Mouse (Mus musculus): ENCODE results near the gene Pum1. TPM values are rescaled to one million over a fixed set of nuclear protein-coding genes. Genes with fewer than 3 reads are reported as not detected.

Pum1 gene
- polyA plus RNA-seq, 1 experiment from 2014 or later = 70.4 TPM

- 77% methylated on average over 3 of the region's 3 CpGs for WGBS
- Histone ChIP-seq H3K9me3 (ENCODE audit: control insufficient read depth, low read length) (no peaks in the 10 kb centered on the region), H3K27ac (replicated peaks; ENCODE audit: low read depth, low read length) (no peak overlapping the region), H3K27me3 (replicated peaks; ENCODE audit: control insufficient read depth, insufficient read depth, low read length) (no peaks in the 10 kb centered on the region), H3K36me3 (ENCODE audit: control insufficient read depth, insufficient read depth, low read length) (peaks cover 58% of the 10 kb centered on the region), H3K4me2 (ENCODE audit: low read depth, low read length) (no peak overlapping the region), H3K4me3 (ENCODE audit: low read depth, low read length) (no peak overlapping the region), H3K4me1 (ENCODE audit: control insufficient read depth, insufficient read depth, low read length) (peaks cover 17% of the 10 kb centered on the region), H3K9ac (ENCODE audit: low read depth, low read length) (no peak overlapping the region)
- ATAC-seq (ENCODE audit: low read depth) = no peak
- no peak for DNase-seq (ENCODE audit: low spot score)
These were observed 63.0 kb downstream of the Pum1 start for GRCm38 (mm10) chr4:130726118-130726517.

GRCm38 (mm10) chr4:130735957-130736356 lies 72.8 kb downstream of the Pum1 start:
- WGBS = 67% methylated on average over 4 of the region's 4 CpGs
- no peak for ATAC-seq (ENCODE audit: low read depth)
- no peak overlapping the region for H3K9ac ChIP-seq (ENCODE audit: low read depth, low read length)

GRCm38 (mm10) chr4:130738527-130738926 lies 75.4 kb downstream of the Pum1 start:
- DNase-seq (ENCODE audit: low spot score) (peak; percentile 74), ATAC-seq (ENCODE audit: low read depth) (peak; percentile 66; the same call in 1 of the 2 replicates)
- H3K4me3 ChIP-seq (ENCODE audit: low read depth, low read length) = no peak overlapping the region
- no peaks in the 10 kb centered on the region for H3K4me1 ChIP-seq (ENCODE audit: control insufficient read depth, insufficient read depth, low read length)
- H3K27ac ChIP-seq (replicated peaks; ENCODE audit: low read depth, low read length) = no peak overlapping the region
- peaks cover 34% of the 10 kb centered on the region for H3K36me3 ChIP-seq (ENCODE audit: control insufficient read depth, insufficient read depth, low read length)
- H3K9me3 ChIP-seq (ENCODE audit: control insufficient read depth, low read length) = no peaks in the 10 kb centered on the region
- no peak overlapping the region for H3K9ac ChIP-seq (ENCODE audit: low read depth, low read length)
- H3K4me2 ChIP-seq (ENCODE audit: low read depth, low read length) = no peak overlapping the region
- 52% methylated on average over 2 of the region's 2 CpGs for WGBS
- no peaks in the 10 kb centered on the region for H3K27me3 ChIP-seq (replicated peaks; ENCODE audit: control insufficient read depth, insufficient read depth, low read length)

More at GRCm38 (mm10) chr4:130735957-130736356, 72.8 kb downstream of the Pum1 start:
- H3K9me3 ChIP-seq (ENCODE audit: control insufficient read depth, low read length) = no peaks in the 10 kb centered on the region
- H3K36me3 ChIP-seq (ENCODE audit: control insufficient read depth, insufficient read depth, low read length) = peaks cover 21% of the 10 kb centered on the region
- no peak overlapping the region for H3K27ac ChIP-seq (replicated peaks; ENCODE audit: low read depth, low read length)
- 0 out of 2 replicates have a peak, but pooled peaks cover 4% of the 10 kb centered on the region for H3K4me1 ChIP-seq (ENCODE audit: control insufficient read depth, insufficient read depth, low read length)
- no peak overlapping the region for H3K4me3 ChIP-seq (ENCODE audit: low read depth, low read length)
- no peak for DNase-seq (ENCODE audit: low spot score)
- no peaks in the 10 kb centered on the region for H3K27me3 ChIP-seq (replicated peaks; ENCODE audit: control insufficient read depth, insufficient read depth, low read length)
- H3K4me2 ChIP-seq (ENCODE audit: low read depth, low read length) = no peak overlapping the region

GRCm38 (mm10) chr4:130744058-130744457 lies 80.9 kb downstream of the Pum1 start:
- ATAC-seq (ENCODE audit: low read depth) (no peak), DNase-seq (ENCODE audit: low spot score) (no peak)
- no peak overlapping the region for H3K9ac ChIP-seq (ENCODE audit: low read depth, low read length)
- 73% methylated on average over 4 of the region's 4 CpGs for WGBS
- H3K4me2 ChIP-seq (ENCODE audit: low read depth, low read length) = no peak overlapping the region
- no peak overlapping the region for H3K27ac ChIP-seq (replicated peaks; ENCODE audit: low read depth, low read length)
- no peaks in the 10 kb centered on the region for H3K27me3 ChIP-seq (replicated peaks; ENCODE audit: control insufficient read depth, insufficient read depth, low read length)
- no peak overlapping the region for H3K4me3 ChIP-seq (ENCODE audit: low read depth, low read length)
- no peaks in the 10 kb centered on the region for H3K4me1 ChIP-seq (ENCODE audit: control insufficient read depth, insufficient read depth, low read length)
- peaks cover 85% of the 10 kb centered on the region for H3K36me3 ChIP-seq (ENCODE audit: control insufficient read depth, insufficient read depth, low read length)
- no peaks in the 10 kb centered on the region for H3K9me3 ChIP-seq (ENCODE audit: control insufficient read depth, low read length)

GRCm38 (mm10) chr4:130745561-130746306 lies 82.6 kb downstream of the Pum1 start:
- no peak overlapping the region for H3K4me2 ChIP-seq (ENCODE audit: low read depth, low read length)
- H3K27me3 ChIP-seq (replicated peaks; ENCODE audit: control insufficient read depth, insufficient read depth, low read length) = no peaks in the 10 kb centered on the region
- H3K27ac ChIP-seq (replicated peaks; ENCODE audit: low read depth, low read length) = no peak overlapping the region
- peak; percentile 27 for DNase-seq (ENCODE audit: low spot score)
- H3K9me3 ChIP-seq (ENCODE audit: control insufficient read depth, low read length) = no peaks in the 10 kb centered on the region
- WGBS = 63% methylated on average over 5 of the region's 5 CpGs
- no peaks in the 10 kb centered on the region for H3K4me1 ChIP-seq (ENCODE audit: control insufficient read depth, insufficient read depth, low read length)
- no peak overlapping the region for H3K4me3 ChIP-seq (ENCODE audit: low read depth, low read length)
- peaks cover 95% of the 10 kb centered on the region for H3K36me3 ChIP-seq (ENCODE audit: control insufficient read depth, insufficient read depth, low read length)
- peak; percentile 44; the same call in 1 of the 2 replicates for ATAC-seq (ENCODE audit: low read depth)
- H3K9ac ChIP-seq (ENCODE audit: low read depth, low read length) = no peak overlapping the region

DNA sequence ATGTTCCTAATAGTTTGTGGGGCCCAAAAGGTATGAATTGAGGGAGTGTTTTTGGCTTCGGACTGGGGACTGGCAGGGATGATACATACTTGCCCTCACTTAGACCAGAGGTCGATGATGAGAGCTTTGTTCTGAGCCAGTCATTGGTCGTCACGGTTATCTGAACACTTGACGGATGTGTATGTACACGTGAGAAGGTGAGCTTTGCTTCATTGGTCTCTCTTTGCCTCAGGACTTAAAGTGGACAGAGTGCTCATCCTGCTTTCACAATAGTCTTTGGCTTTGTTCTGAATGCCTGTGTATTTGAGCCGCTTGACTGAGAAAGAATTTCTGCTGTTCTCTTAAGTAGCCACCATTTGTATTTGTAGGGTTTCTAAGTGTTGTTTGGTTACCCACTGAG lies 86.4 kb downstream of the Pum1 start:
- Histone ChIP-seq H3K4me3 (ENCODE audit: low read depth, low read length) (no peak overlapping the region), H3K4me1 (ENCODE audit: control insufficient read depth, insufficient read depth, low read length) (no peaks in the 10 kb centered on the region), H3K36me3 (ENCODE audit: control insufficient read depth, insufficient read depth, low read length) (peaks cover 97% of the 10 kb centered on the region), H3K27me3 (replicated peaks; ENCODE audit: control insufficient read depth, insufficient read depth, low read length) (no peaks in the 10 kb centered on the region), H3K27ac (replicated peaks; ENCODE audit: low read depth, low read length) (no peak overlapping the region), H3K4me2 (ENCODE audit: low read depth, low read length) (no peak overlapping the region), H3K9ac (ENCODE audit: low read depth, low read length) (no peak overlapping the region), H3K9me3 (ENCODE audit: control insufficient read depth, low read length) (no peaks in the 10 kb centered on the region)
- 88% methylated on average over 7 of the region's 7 CpGs for WGBS
- DNase-seq (ENCODE audit: low spot score) = no peak
- ATAC-seq (ENCODE audit: low read depth) = no peak

- Histone ChIP-seq H3K27me3 (replicated peaks; ENCODE audit: control insufficient read depth, insufficient read depth, low read length) (no peaks in the 10 kb centered on the region), H3K27ac (replicated peaks; ENCODE audit: low read depth, low read length) (no peak overlapping the region), H3K4me3 (ENCODE audit: low read depth, low read length) (no peak overlapping the region), H3K9ac (ENCODE audit: low read depth, low read length) (no peak overlapping the region), H3K36me3 (ENCODE audit: control insufficient read depth, insufficient read depth, low read length) (peaks cover 95% of the 10 kb centered on the region), H3K4me1 (ENCODE audit: control insufficient read depth, insufficient read depth, low read length) (no peaks in the 10 kb centered on the region), H3K9me3 (ENCODE audit: control insufficient read depth, low read length) (no peaks in the 10 kb centered on the region), H3K4me2 (ENCODE audit: low read depth, low read length) (no peak overlapping the region)
- no peak for ATAC-seq (ENCODE audit: low read depth)
- WGBS = 93% methylated on average over 2 of the region's 2 CpGs
- no peak for DNase-seq (ENCODE audit: low spot score)
These were observed 88.8 kb downstream of the Pum1 start for GRCm38 (mm10) chr4:130751966-130752365.

GRCm38 (mm10) chr4:130752591-130752990 lies 89.5 kb downstream of the Pum1 start:
- Histone ChIP-seq H3K4me2 (ENCODE audit: low read depth, low read length) (no peak overlapping the region), H3K9me3 (ENCODE audit: control insufficient read depth, low read length) (no peaks in the 10 kb centered on the region), H3K27me3 (replicated peaks; ENCODE audit: control insufficient read depth, insufficient read depth, low read length) (no peaks in the 10 kb centered on the region), H3K4me1 (ENCODE audit: control insufficient read depth, insufficient read depth, low read length) (no peaks in the 10 kb centered on the region), H3K4me3 (ENCODE audit: low read depth, low read length) (no peak overlapping the region), H3K9ac (ENCODE audit: low read depth, low read length) (no peak overlapping the region), H3K36me3 (ENCODE audit: control insufficient read depth, insufficient read depth, low read length) (peaks cover 95% of the 10 kb centered on the region), H3K27ac (replicated peaks; ENCODE audit: low read depth, low read length) (no peak overlapping the region)
- no peak for ATAC-seq (ENCODE audit: low read depth)
- no peak for DNase-seq (ENCODE audit: low spot score)
- WGBS = 78% methylated on average over 7 of the region's 7 CpGs

DNA sequence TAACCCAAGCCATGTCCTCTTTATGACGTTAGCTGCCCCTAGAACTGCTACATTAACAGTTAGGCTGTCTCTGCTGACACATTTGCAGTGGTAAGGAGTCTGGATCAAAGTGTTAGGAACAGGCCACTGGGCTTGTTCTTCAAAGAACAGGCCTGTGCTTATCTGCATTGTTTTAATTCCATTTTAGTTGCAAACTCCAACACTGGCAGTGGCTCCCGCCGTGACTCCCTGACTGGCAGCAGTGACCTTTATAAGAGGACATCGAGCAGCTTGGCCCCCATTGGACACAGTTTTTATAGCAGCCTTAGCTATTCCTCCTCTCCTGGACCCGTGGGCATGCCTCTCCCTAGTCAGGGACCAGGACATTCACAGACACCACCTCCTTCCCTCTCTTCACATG lies 90.6 kb downstream of the Pum1 start:
- no peak overlapping the region for H3K4me3 ChIP-seq (ENCODE audit: low read depth, low read length)
- H3K27ac ChIP-seq (replicated peaks; ENCODE audit: low read depth, low read length) = no peak overlapping the region
- 78% methylated on average over 5 of the region's 5 CpGs for WGBS
- H3K36me3 ChIP-seq (ENCODE audit: control insufficient read depth, insufficient read depth, low read length) = peaks cover 95% of the 10 kb centered on the region
- ATAC-seq (ENCODE audit: low read depth) = no peak
- no peak overlapping the region for H3K9ac ChIP-seq (ENCODE audit: low read depth, low read length)
- no peaks in the 10 kb centered on the region for H3K27me3 ChIP-seq (replicated peaks; ENCODE audit: control insufficient read depth, insufficient read depth, low read length)
- no peaks in the 10 kb centered on the region for H3K9me3 ChIP-seq (ENCODE audit: control insufficient read depth, low read length)
- H3K4me2 ChIP-seq (ENCODE audit: low read depth, low read length) = no peak overlapping the region
- no peaks in the 10 kb centered on the region for H3K4me1 ChIP-seq (ENCODE audit: control insufficient read depth, insufficient read depth, low read length)
- DNase-seq (ENCODE audit: low spot score) = no peak

Measured in embryonic facial prominence, embryonic 14.5 days (tissue).